ENCODE assay signal across 17 mouse cellular contexts in genomic region chr3:131085978-131086377, GRCm38 (mm10). TPM values are rescaled to one million over a fixed set of nuclear protein-coding genes. Genes with fewer than 3 reads are reported as not detected.
DNase-seq lines count a peak whose midpoint lies in the region; ATAC-seq and TF ChIP-seq lines count a peak whose summit lies in the region.
"Had no signal": no experiment of that assay in that cellular context is flagged by ENCODE, and none has a peak within 500 bp of the region (broad histone marks: within the 10 kb centered on the region; RNA-seq: fewer than 3 reads in every experiment).

No protein-coding gene starts in this region.

- no peaks in the 10 kb centered on the region for H3K36me3 ChIP-seq in kidney, postnatal 0 days (ENCODE audit: insufficient read depth, low read length)
- no peaks in the 10 kb centered on the region for H3K36me3 ChIP-seq in kidney, embryonic 14.5 days (ENCODE audit: control insufficient read depth, insufficient read depth, low read length)
- no peaks in the 10 kb centered on the region for H3K36me3 ChIP-seq in myocyte (ENCODE audit: control insufficient read depth, insufficient read depth)
- H3K36me3 ChIP-seq: embryonic facial prominence, embryonic 12.5 days; forebrain, embryonic 15.5 days; heart, embryonic 13.5 days; hindbrain, embryonic 13.5 days; intestine, embryonic 15.5 days had no signal

- intact Hi-C loops in heart, postnatal 36 days (cut with DNase I): no loop called here

- H3K4me3 ChIP-seq in kidney, postnatal 0 days (replicated peaks; ENCODE audit: low read depth, low read length): no peak overlapping the region
- no peak overlapping the region for H3K4me3 ChIP-seq in kidney, embryonic 14.5 days (ENCODE audit: low read length)
- H3K4me3 ChIP-seq in myocyte: peak overlapping the region; percentile 10
- H3K4me3 ChIP-seq: heart, adult 2 months had no signal

- H3K79me2 ChIP-seq in myocyte (ENCODE audit: control insufficient read depth, insufficient read depth): no peaks in the 10 kb centered on the region

- no peak overlapping the region for H3K27ac ChIP-seq in kidney, postnatal 0 days
- H3K27ac ChIP-seq in kidney, embryonic 14.5 days (ENCODE audit: low read depth, low read length): no peak overlapping the region
- H3K27ac ChIP-seq: embryonic facial prominence, embryonic 12.5 days; forebrain, embryonic 15.5 days; heart, adult 2 months; heart, embryonic 13.5 days; hindbrain, embryonic 13.5 days; hindbrain, postnatal 0 days; intestine, embryonic 15.5 days had no signal

- 61% methylated on average over 9 of the region's 9 CpGs for WGBS in kidney, postnatal 0 days
- WGBS in kidney, embryonic 14.5 days: 64% methylated on average over 9 of the region's 9 CpGs

- TF ChIP-seq POLR2A in myocyte (IDR thresholded peaks at IDR 0.05; ENCODE audit: insufficient read length, low read depth): no peak

- no peaks in the 10 kb centered on the region for H3K9me3 ChIP-seq in kidney, postnatal 0 days (replicated peaks; ENCODE audit: low read length)
- H3K9me3 ChIP-seq in kidney, embryonic 14.5 days (ENCODE audit: control insufficient read depth, low read length): no peaks in the 10 kb centered on the region
- H3K9me3 ChIP-seq: embryonic facial prominence, embryonic 12.5 days; forebrain, embryonic 15.5 days; heart, embryonic 13.5 days; hindbrain, embryonic 13.5 days; intestine, embryonic 15.5 days had no signal

- TF ChIP-seq CTCF in kidney, postnatal 0 days (IDR thresholded peaks at IDR 0.05; ENCODE audit: low read depth): no peak

- DNase-seq in kidney, postnatal 0 days (ENCODE audit: low spot score): peak; percentile 60
- no peak for DNase-seq in right cerebral cortex, adult 18-20 months
- no peak for DNase-seq in heart, postnatal 36 days
- DNase-seq: cerebellum, adult 18-20 months; cerebellum, adult 9-11 months; cerebellum, postnatal 36 days; heart, adult 2 months; heart, postnatal 4 days had no signal

- H3K4me2 ChIP-seq in kidney, postnatal 0 days (ENCODE audit: low read length): no peak overlapping the region
- no peak overlapping the region for H3K4me2 ChIP-seq in kidney, embryonic 14.5 days (replicated peaks; ENCODE audit: low read depth, low read length)
- no peak overlapping the region for H3K4me2 ChIP-seq in myocyte (ENCODE audit: low read depth)

- H3K9ac ChIP-seq in kidney, postnatal 0 days (ENCODE audit: low read depth, low read length): no peak overlapping the region
- H3K9ac ChIP-seq in kidney, embryonic 14.5 days (ENCODE audit: low read depth, low read length): no peak overlapping the region
- H3K9ac ChIP-seq: intestine, embryonic 15.5 days had no signal

- H3K27me3 ChIP-seq in kidney, postnatal 0 days (ENCODE audit: insufficient read depth, low read length): no peaks in the 10 kb centered on the region
- no peaks in the 10 kb centered on the region for H3K27me3 ChIP-seq in kidney, embryonic 14.5 days (ENCODE audit: control insufficient read depth, insufficient read depth, low read length)
- no peaks in the 10 kb centered on the region for H3K27me3 ChIP-seq in myocyte (ENCODE audit: control insufficient read depth, insufficient read depth, insufficient read length)

- ATAC-seq in kidney, postnatal 0 days (replicated peaks; ENCODE audit: low FRiP score, low read depth): no peak
- ATAC-seq in kidney, embryonic 14.5 days (ENCODE audit: low FRiP score, low TSS enrichment): no peak
- ATAC-seq in granulocyte monocyte progenitor cell, adult 5-6 weeks (replicated peaks; ENCODE audit: poor library complexity, severe bottlenecking): peak; percentile 90
- ATAC-seq: intestine, embryonic 15.5 days had no signal

- H3ac ChIP-seq in myocyte (ENCODE audit: control insufficient read depth, insufficient read length): no peak overlapping the region

- H3K4me1 ChIP-seq in kidney, postnatal 0 days (replicated peaks; ENCODE audit: insufficient read depth, low read length): no peaks in the 10 kb centered on the region
- H3K4me1 ChIP-seq in kidney, embryonic 14.5 days (ENCODE audit: control insufficient read depth, insufficient read depth, low read length): peaks cover 4% of the 10 kb centered on the region; the same call in 1 of the 2 replicates
- H3K4me1 ChIP-seq: intestine, embryonic 15.5 days had no signal

TF ChIP-seq in myocyte, 11 proteins besides CTCF, POLR2A, EP300 and RAD21:
- no peak for TF ChIP-seq POLR2AphosphoS2 (IDR thresholded peaks at IDR 0.05; ENCODE audit: insufficient read length, low read depth)
- no peak for TF ChIP-seq MAX (IDR thresholded peaks at IDR 0.05; ENCODE audit: low read depth)
- TF ChIP-seq MYOD1 (IDR thresholded peaks at IDR 0.05; ENCODE audit: control insufficient read depth in 1 of 3, insufficient read length in 2 of 3, low read depth in 2 of 3): no peak
- no peak for TF ChIP-seq TCF12 (IDR thresholded peaks at IDR 0.05; ENCODE audit: insufficient read depth, poor library complexity, severe bottlenecking)
- TF ChIP-seq CEBPB (IDR thresholded peaks at IDR 0.05; ENCODE audit: insufficient read depth, poor library complexity, severe bottlenecking): no peak
- no peak for TF ChIP-seq REST (IDR thresholded peaks at IDR 0.05; ENCODE audit: insufficient read depth, insufficient read length)
- no peak for TF ChIP-seq SRF (IDR thresholded peaks at IDR 0.05; ENCODE audit: control insufficient read depth, insufficient read length, low read depth)
- TF ChIP-seq USF1 (IDR thresholded peaks at IDR 0.05; ENCODE audit: low read depth): no peak
- TF ChIP-seq E2F4 (IDR thresholded peaks at IDR 0.05; ENCODE audit: insufficient read depth): no peak
- no peak for TF ChIP-seq MYOG (IDR thresholded peaks at IDR 0.05; ENCODE audit: control insufficient read depth in 1 of 3, insufficient read depth in 1 of 3, insufficient read length in 2 of 3, low read depth in 2 of 3)
- no peak for TF ChIP-seq TCF3 (IDR thresholded peaks at IDR 0.05; ENCODE audit: insufficient read length, low read depth)
TF ChIP-seq in myocyte: peak in this region for 0.

RNA-seq across cellular contexts. Expression of gene Lef1, which starts 24.3 kb away (rescaled TPM):
- polyA plus RNA-seq in kidney, postnatal 0 days (2015; fragmentation: Nextera tagmentation; extraction: Ambion mirVana): 16.2 and 17.8 TPM in 2 replicates
- 31.9 and 32.1 TPM in 2 replicates for polyA plus RNA-seq in kidney, embryonic 14.5 days (2014; fragmentation: Nextera tagmentation; extraction: Ambion mirVana)
- total RNA-seq in granulocyte monocyte progenitor cell, adult 5-6 weeks (2014; fragmentation: Nextera tagmentation): not detected in 2 replicates
- total RNA-seq in granulocyte monocyte progenitor cell, adult 5-6 weeks (2017): not detected in 2 replicates
- 4.5 TPM for polyA plus RNA-seq in myocyte (2012; fragmentation: generic; extraction: Trizol)
- total RNA-seq in heart, postnatal 36 days (2021): under 1 TPM; 0.19 to 0.31 TPM
